Mouse (Mus musculus) kidney, postnatal 14 days (tissue): ENCODE results near the gene Dnajc3.

ENCODE experiments used
- DNase-seq: peaks from one replicate; pipeline ENCODE4 v3.0.0; 2022; ENCODE audit warnings: mixed read lengths

Gene Dnajc3

GRCm38 (mm10) chr14:118984161-118984560 lies 46.4 kb downstream of the Dnajc3 start:
- no peak for DNase-seq

DNA sequence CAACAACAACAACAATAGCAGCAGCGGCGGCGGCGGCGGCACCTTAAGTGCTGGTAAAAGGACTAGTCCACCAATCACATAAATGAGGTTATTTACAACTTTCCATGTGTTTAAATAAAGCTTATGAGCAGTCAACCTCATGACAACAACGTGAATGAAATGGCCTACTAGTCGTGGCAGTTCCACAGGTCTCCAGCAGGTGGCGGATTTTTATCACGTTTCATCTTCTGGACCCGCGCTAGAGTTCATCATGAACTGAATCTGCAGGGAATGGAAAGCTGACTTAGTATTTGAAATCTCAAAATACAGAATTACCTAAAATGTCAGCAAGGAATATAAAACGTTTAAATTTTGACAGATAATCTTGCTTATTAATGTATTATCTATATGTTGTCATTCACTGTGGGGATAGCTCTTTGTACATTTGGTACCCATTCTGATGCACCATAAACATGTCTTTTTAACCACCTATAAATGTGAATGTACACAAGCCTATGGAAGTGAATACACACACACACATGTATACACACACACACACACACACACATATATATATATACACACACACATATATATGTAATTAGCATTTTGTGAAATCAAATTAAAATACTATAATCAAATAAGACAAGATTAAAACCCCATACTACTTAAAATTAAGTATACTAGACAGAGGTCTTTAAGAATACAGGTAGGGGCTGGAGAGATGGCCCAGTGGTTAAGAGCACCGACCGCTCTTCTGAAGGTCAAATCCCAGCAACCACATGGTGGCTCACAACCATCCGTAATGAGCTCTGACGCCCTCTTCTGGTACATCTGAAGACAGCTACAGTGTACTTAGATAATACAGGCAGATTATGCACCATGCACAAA lies 49.1 kb downstream of the Dnajc3 start:
- DNase-seq: peak; percentile 77

DNA sequence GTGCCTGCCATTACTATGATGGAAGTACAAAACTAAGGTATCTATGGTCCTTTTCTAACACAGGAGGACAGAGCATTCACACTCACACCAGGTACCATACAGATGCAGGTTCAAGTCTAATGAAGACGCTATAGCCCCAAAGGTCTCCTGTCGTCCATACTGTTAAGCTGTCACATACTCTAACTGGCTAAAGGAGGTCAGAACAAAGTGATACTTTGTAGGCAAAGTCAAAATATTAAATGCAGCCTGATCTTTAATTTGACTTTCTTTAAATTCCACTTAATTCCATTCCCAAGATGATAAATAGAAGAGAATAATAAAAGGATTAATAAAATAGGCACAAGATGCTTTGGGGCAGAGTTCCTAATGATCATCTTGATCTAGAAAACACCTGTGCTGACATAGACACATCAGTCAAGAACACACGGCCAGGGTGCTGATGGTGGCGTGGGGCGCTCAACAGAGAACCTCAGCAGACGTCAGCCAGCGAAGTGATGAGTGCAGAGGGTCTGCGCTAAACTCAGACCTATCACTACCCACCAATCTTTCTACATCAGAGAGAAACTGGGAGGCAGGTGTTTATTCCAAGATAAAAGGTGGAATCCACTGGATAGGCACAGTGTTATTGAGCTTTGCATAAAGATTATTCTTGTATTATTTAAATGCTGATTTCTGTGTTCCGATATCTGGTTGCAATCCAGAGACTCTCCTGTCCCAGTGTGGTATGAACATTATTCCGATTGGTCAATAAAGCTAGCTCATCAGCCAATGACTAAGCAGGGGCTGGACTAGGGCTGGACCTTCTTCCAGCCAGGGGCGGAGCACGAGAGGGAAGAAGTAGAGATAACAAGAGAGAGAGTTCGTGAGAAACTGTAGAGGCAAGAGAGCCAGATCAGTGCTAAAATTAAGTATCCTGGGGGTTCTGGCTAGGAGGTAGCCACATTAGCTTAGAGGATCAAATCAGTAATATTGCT lies 50.0 kb downstream of the Dnajc3 start:
- DNase-seq: no peak

DNA sequence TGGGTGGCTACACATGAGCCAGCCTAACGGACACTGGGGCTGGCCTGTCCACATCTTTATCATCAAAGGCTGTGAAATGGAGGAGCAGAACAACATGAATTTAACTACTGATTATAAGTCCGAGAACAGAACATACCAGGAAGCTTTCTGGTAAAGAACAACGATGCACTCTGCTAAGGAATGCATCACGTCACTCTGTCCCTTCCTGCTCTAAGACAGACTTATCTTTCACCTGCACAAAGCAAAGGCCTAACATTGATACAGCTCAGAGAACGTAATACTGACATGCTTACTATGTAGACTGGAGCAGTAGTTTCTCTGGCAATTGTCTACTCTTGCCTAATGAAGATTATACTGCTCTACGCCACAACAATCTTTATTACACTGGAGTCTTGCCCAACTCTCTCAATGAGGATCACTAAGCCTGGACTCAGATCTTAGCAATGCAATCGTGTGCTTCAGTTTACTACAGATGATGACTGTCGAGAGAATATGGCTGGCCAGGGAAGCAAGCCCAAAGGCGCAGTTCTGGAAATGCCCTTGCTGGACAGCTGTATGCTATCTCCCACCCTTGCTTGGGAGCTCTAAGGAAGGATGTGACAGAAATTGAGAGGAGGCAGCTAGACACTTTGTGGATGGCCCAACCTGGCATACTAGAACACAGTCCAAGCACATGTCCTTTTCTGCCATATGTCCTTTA lies 57.6 kb downstream of the Dnajc3 start:
- no peak for DNase-seq

GRCm38 (mm10) chr14:119003320-119003719 lies 65.5 kb downstream of the Dnajc3 start:
- DNase-seq: peak; percentile 46

GRCm38 (mm10) chr14:119005834-119006233 lies 68.1 kb downstream of the Dnajc3 start:
- DNase-seq: no peak

- no peak for DNase-seq
Observed at GRCm38 (mm10) chr14:119006441-119007102, 68.8 kb downstream of the Dnajc3 start.

DNA sequence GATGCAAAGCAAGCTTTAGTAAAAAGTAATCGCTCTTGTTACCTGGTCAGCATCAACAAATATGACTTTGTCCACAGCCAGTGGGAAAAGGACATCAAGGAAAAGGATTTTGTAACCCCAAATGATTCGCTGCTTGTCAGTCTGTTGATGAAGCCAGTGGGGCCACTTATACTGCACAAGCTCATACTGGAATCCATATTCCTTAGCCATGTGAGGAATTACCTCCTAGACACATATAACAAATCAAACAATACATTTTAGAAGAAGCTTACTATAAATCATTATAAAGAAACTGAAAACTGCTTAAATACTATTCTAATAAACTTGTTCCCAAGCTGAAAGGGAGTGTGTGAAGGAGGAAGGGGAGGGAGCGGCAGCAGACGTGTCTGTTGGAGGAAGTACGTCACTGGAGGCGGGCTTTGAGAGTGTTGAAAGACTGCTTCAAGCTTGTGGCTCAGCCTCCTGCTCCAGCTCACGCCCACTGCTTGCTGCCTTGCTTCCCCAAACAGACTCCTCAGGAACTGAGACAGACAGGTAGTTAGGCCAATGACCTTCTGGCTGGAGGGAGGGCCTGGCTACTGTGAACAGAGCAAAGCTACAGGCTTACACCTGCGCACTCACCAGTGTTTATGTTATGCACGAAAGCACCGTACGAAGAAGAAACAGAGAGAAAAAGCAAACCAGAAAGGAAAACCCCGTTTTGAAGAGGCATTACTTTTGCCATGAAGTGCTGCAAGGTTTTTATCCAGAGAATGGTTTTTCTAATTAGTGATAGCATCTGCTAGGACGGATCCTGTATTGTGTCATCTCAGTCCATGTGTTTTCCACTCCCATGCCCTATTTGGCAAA lies 69.6 kb downstream of the Dnajc3 start:
- peak; percentile 98 for DNase-seq

- DNase-seq: no peak
Observed at GRCm38 (mm10) chr14:119008031-119008590, 70.3 kb downstream of the Dnajc3 start.

GRCm38 (mm10) chr14:119009531-119009930 lies 71.8 kb downstream of the Dnajc3 start:
- DNase-seq: no peak

- peak; percentile 58 for DNase-seq
Observed at GRCm38 (mm10) chr14:119012607-119013431, 75.0 kb downstream of the Dnajc3 start.

- DNase-seq: no peak
Observed at GRCm38 (mm10) chr14:119013549-119013948, 75.8 kb downstream of the Dnajc3 start.

DNA sequence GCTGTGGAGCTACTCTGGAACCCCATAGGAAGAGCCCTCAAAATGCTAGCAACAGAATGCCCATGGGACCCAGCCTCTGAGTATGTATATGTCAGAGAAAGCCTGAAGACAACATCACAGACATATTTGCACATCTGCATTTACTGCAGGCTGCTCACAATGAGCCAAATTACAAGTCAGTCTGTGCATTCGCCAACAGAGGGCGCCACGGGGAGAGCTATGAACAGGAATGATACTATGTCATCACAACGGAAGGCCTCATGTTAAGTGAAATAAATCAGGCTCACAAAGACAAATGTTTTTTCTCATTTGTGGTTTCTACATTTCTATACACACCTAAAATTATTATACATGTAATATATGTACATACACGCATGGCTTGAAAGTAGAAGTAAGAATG lies 88.1 kb downstream of the Dnajc3 start:
- no peak for DNase-seq

GRCm38 (mm10) chr14:119027130-119027529 lies 89.4 kb downstream of the Dnajc3 start:
- peak; percentile 74 for DNase-seq

- no peak for DNase-seq
Observed at GRCm38 (mm10) chr14:119027675-119028253, 90.0 kb downstream of the Dnajc3 start.
